Mouse (Mus musculus): ENCODE results near the gene Fmnl3. TPM values are rescaled to one million over a fixed set of nuclear protein-coding genes. Genes with fewer than 3 reads are reported as not detected.

Gene Fmnl3
- polyA plus RNA-seq (2012; fragmentation: generic; extraction: Trizol) = 10 to 100 TPM; 31.3 to 32.8 TPM

GRCm38 (mm10) chr15:99370259-99370691, at the start of gene Fmnl3:
TSS of gene Fmnl3 (minus strand) at chr15:99370482.

GRCm38 (mm10) chr15:99392486-99393385, 22.5 kb upstream of the Fmnl3 start, which contains the start of gene Tmbim6:
TSS of gene Tmbim6 (plus strand) at chr15:99392882.

GRCm38 (mm10) chr15:99295484-99295981, 74.7 kb downstream of the Fmnl3 start, which contains the start of gene Fam186b:
TSS of gene Fam186b (minus strand) at chr15:99295888.

GRCm38 (mm10) chr15:99294813-99295374, 75.4 kb downstream of the Fmnl3 start, which contains the start of gene Prpf40b:
TSS of gene Prpf40b (plus strand) at chr15:99295087.

Other genes starting within 250 kb of the Fmnl3 start
- 10 to 100 TPM in 1 of 2 experiments, 1 to 10 TPM in 1; 5.1 to 27.2 TPM for gene Spats2, start 244.6 kb downstream of the Fmnl3 start, polyA plus RNA-seq (2012; fragmentation: generic; extraction: Trizol)
- under 1 TPM; 0.01 to 0.05 TPM for gene Kcnh3, start 145.6 kb downstream of the Fmnl3 start, polyA plus RNA-seq (2012; fragmentation: generic; extraction: Trizol)
- gene Mcrs1, start 118.5 kb downstream of the Fmnl3 start, polyA plus RNA-seq (2012; fragmentation: generic; extraction: Trizol) = 100 to 1,000 TPM; 110 to 133 TPM
- gene Prpf40b, start 75.4 kb downstream of the Fmnl3 start, polyA plus RNA-seq (2012; fragmentation: generic; extraction: Trizol) = 10 to 100 TPM in 1 of 2 experiments, 1 to 10 TPM in 1; 6.5 to 53.5 TPM
- not detected for gene Fam186b, start 74.6 kb downstream of the Fmnl3 start, polyA plus RNA-seq (2012; fragmentation: generic; extraction: Trizol)
- gene Tmbim6, start 22.4 kb upstream of the Fmnl3 start, polyA plus RNA-seq (2012; fragmentation: generic; extraction: Trizol) = 100 to 1,000 TPM; 311 to 639 TPM
- gene Nckap5l, start 87.3 kb upstream of the Fmnl3 start, polyA plus RNA-seq (2012; fragmentation: generic; extraction: Trizol) = 10 to 100 TPM in 1 of 2 experiments, 1 to 10 TPM in 1; 3.2 to 14.2 TPM
- gene Bcdin3d, start 104.2 kb upstream of the Fmnl3 start, polyA plus RNA-seq (2012; fragmentation: generic; extraction: Trizol) = 10 to 100 TPM in 1 of 2 experiments, 1 to 10 TPM in 1; 9.5 to 14.9 TPM
- gene Faim2, start 157.7 kb upstream of the Fmnl3 start, polyA plus RNA-seq (2012; fragmentation: generic; extraction: Trizol) = 1 to 10 TPM in 1 of 2 experiments, under 1 TPM in 1; 0.91 to 1.1 TPM
- gene Aqp2, start 208.6 kb upstream of the Fmnl3 start, polyA plus RNA-seq (2012; fragmentation: generic; extraction: Trizol) = under 1 TPM; 0.13 to 0.42 TPM
- 10 to 100 TPM; 54.1 to 88.5 TPM for gene Aqp5, start 220.3 kb upstream of the Fmnl3 start, polyA plus RNA-seq (2012; fragmentation: generic; extraction: Trizol)
- under 1 TPM in 1 of 2 experiments, not detected in 1; 0.04 TPM for gene Aqp6, start 230.9 kb upstream of the Fmnl3 start, polyA plus RNA-seq (2012; fragmentation: generic; extraction: Trizol)

Measured in C3H10T1/2 (cell line).